Mouse (Mus musculus): ENCODE data around the gene Slc22a29. TPM values are rescaled to one million over a fixed set of nuclear protein-coding genes. Genes with fewer than 3 reads are reported as not detected.
"Not testable (repeated sequence)": the region's sequence is repeated elsewhere in the genome, so short reads cannot be mapped to it uniquely, and the experiment has no call there.

Gene Slc22a29
- total and polyA plus RNA-seq, 3 experiments, result not detected

DNA sequence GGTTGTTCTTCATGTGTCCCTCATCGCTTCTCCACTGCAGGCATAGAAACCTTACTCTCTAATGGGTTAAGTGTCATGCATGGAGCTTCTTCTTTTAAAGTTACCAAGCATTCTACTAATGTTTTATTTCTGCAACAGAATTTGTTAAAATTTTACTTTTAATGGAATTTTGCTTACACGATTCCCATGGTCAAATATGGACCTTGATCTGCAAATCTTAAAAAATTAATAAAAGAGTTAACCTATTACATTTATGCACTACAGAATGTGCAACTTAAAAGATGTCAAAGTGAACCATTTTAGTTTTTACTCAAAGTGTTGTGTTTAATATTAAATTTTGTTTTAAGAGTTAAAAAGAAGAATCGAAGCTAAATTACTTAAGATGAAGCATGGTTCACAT lies 86.8 kb downstream of the Slc22a29 start, which contains the start of gene Slc22a28:
Gene Slc22a28 (minus strand): TSS at position 102 of the 400 bp plus-strand sequence.
- not testable (repeated sequence) for H3K36me3 ChIP-seq (replicated peaks); H3K4me3 ChIP-seq (ENCODE audit: low read depth, low read length); H3K27me3 ChIP-seq (ENCODE audit: insufficient read depth, low read length); H3K9me3 ChIP-seq (replicated peaks); DNase-seq (ENCODE audit: low spot score); H3K4me1 ChIP-seq (ENCODE audit: insufficient read depth, low read depth, low read length); ATAC-seq (ENCODE audit: extremely low read depth, insufficient number of reproducible peaks, low FRiP score, poor library complexity, severe bottlenecking)

Other genes starting within 250 kb of the Slc22a29 start
- not detected in 2 replicates for gene Slc22a28, start 86.9 kb downstream of the Slc22a29 start, total RNA-seq (2014; fragmentation: Nextera tagmentation)
- not detected in 2 replicates for gene Slc22a28, start 86.9 kb downstream of the Slc22a29 start, total RNA-seq (2017)
- not detected in 2 replicates for gene Slc22a28, start 86.9 kb downstream of the Slc22a29 start, polyA plus RNA-seq (2012)
- not detected in 2 replicates for gene Slc22a30, start 186.2 kb upstream of the Slc22a29 start, total RNA-seq (2014; fragmentation: Nextera tagmentation)
- 0.05 and 0.06 TPM in 2 replicates for gene Slc22a30, start 186.2 kb upstream of the Slc22a29 start, total RNA-seq (2017)
- gene Slc22a30, start 186.2 kb upstream of the Slc22a29 start, polyA plus RNA-seq (2012), result not detected in 2 replicates